Mouse (Mus musculus) forebrain, postnatal 0 days (tissue): ENCODE measurements around the gene Krtcap2. TPM values are rescaled to one million over a fixed set of nuclear protein-coding genes. Genes with fewer than 3 reads are reported as not detected.

Source experiments
- ATAC-seq: fragments of 200-750 bp; cut with Nextera tagmentation; 2 replicates; pipeline ENCODE4 v1.8.0; 2017; ENCODE audit warnings: mild to moderate bottlenecking, moderate library complexity
- DNase-seq: peaks from one replicate; pipeline ENCODE4 v3.0.0-alpha.2; 2015
- H3K27ac ChIP-seq: fragments of 300-500 bp; sonication (generic); 2 replicates; pipeline ENCODE4 v1.5.1; 2014; ENCODE audit warnings: low read depth, mild to moderate bottlenecking, antibody characterized with exemption, low read length, moderate library complexity, mixed read lengths
- H3K27me3 ChIP-seq: fragments of 300-500 bp; sonication (generic); 2 replicates; pipeline ENCODE4 v1.6.1; 2014; ENCODE audit warnings: mild to moderate bottlenecking, low read length, mixed read lengths; ENCODE audit not compliant: insufficient read depth
- H3K36me3 ChIP-seq: fragments of 300-500 bp; sonication (generic); 2 replicates; pipeline ENCODE4 v1.6.1; 2014; ENCODE audit warnings: mild to moderate bottlenecking, moderate library complexity; ENCODE audit not compliant: insufficient read depth
- H3K4me1 ChIP-seq: fragments of 300-500 bp; sonication (generic); 2 replicates; pipeline ENCODE4 v1.6.1; 2014; ENCODE audit warnings: antibody characterized with exemption; ENCODE audit not compliant: insufficient read depth
- H3K4me2 ChIP-seq: fragments of 300-500 bp; sonication (generic); 2 replicates; pipeline ENCODE4 v1.6.1; 2014; ENCODE audit warnings: low read depth, mild to moderate bottlenecking, moderate library complexity
- H3K4me3 ChIP-seq: fragments of 300-500 bp; sonication (generic); 2 replicates; pipeline ENCODE4 v1.5.1; 2014; ENCODE audit warnings: low read depth, low read length, mixed read lengths
- H3K9ac ChIP-seq: fragments of 300-500 bp; sonication (generic); 2 replicates; pipeline ENCODE4 v1.6.1; 2014; ENCODE audit warnings: mild to moderate bottlenecking
- H3K9me3 ChIP-seq: fragments of 300-500 bp; sonication (generic); 2 replicates; pipeline ENCODE4 v1.6.1; 2016; ENCODE audit warnings: low read length
- CTCF ChIP-seq: sonication (generic); IDR thresholded peaks from 2 replicates; pipeline ENCODE4 v1.5.1; 2016; ENCODE audit warnings: antibody characterized with exemption, control low read depth, low read depth
- WGBS: fragments of 180-500 bp; shearing (Covaris S2); extraction: QIAGEN DNeasy Blood & Tissue Kit; methylation state at CpG from one replicate; pipeline ENCODE4 v1.1.7; 2014; 5-methylcytosine and 5-hydroxymethylcytosine counted together
- polyA plus RNA-seq: library from polyadenylated mRNA; unstranded; fragments of >200 nt; fragmentation: Nextera tagmentation; extraction: Ambion mirVana; gene quantifications from 2 replicates; pipeline ENCODE4 v1.2.1, GENCODE M21; 2015
- total RNA-seq: library from RNA; depleted of rRNA; stranded (reverse); fragments of >200 nt; gene quantifications from 2 replicates; pipeline ENCODE4 v1.2.3, GENCODE M21; 2014

Gene Krtcap2
- total and polyA plus RNA-seq, 2 experiments from 2014 or later, result 67.0 to 221 TPM

- no peaks in the 10 kb centered on the region for H3K9me3 ChIP-seq
- DNase-seq (no peak), ATAC-seq (no peak)
- H3K9ac ChIP-seq, result peak within 1 kb of the TSS; percentile 33; the same call in 1 of the 2 replicates
- H3K27me3 ChIP-seq, result no peaks in the 10 kb centered on the region
- WGBS, result 29% methylated on average over 10 of the region's 10 CpGs
- TF ChIP-seq CTCF, result no peak
- peak within 1 kb of the TSS; percentile 45 for H3K4me3 ChIP-seq
- peak within 1 kb of the TSS; percentile 80 for H3K27ac ChIP-seq
- H3K4me2 ChIP-seq, result peak within 1 kb of the TSS; percentile 91
- peaks cover 10% of the 10 kb centered on the region for H3K36me3 ChIP-seq
- H3K4me1 ChIP-seq, result peaks cover 28% of the 10 kb centered on the region
Measured at GRCm38 (mm10) chr3:89228836-89229235, 16.9 kb upstream of the Krtcap2 start, which contains the start of gene Muc1. TSS of gene Muc1 (plus strand) at chr3:89229057.

- 55% methylated on average over 4 of the region's 4 CpGs for WGBS
- no peak for ATAC-seq
- DNase-seq, result no peak
- Histone ChIP-seq H3K27ac (no peak overlapping the region), H3K27me3 (no peaks in the 10 kb centered on the region), H3K4me3 (no peak overlapping the region), H3K9me3 (no peaks in the 10 kb centered on the region), H3K9ac (no peak overlapping the region), H3K36me3 (peaks cover 14% of the 10 kb centered on the region), H3K4me1 (peaks cover 28% of the 10 kb centered on the region), H3K4me2 (0 out of 2 replicates have a peak overlapping the region, but pooled peaks have one; percentile 91)
- TF ChIP-seq CTCF, result no peak
Measured at GRCm38 (mm10) chr3:89229276-89229675, 16.5 kb upstream of the Krtcap2 start.

- no peak overlapping the region for H3K4me2 ChIP-seq
- no peak for TF ChIP-seq CTCF
- DNase-seq, result no peak
- H3K4me1 ChIP-seq, result peaks cover 23% of the 10 kb centered on the region
- peaks cover 27% of the 10 kb centered on the region for H3K36me3 ChIP-seq
- WGBS, result 91% methylated on average over 2 of the region's 2 CpGs
- H3K9ac ChIP-seq, result no peak overlapping the region
- H3K9me3 ChIP-seq, result no peaks in the 10 kb centered on the region
- no peak overlapping the region for H3K27ac ChIP-seq
- no peak for ATAC-seq
- no peak overlapping the region for H3K4me3 ChIP-seq
- H3K27me3 ChIP-seq, result no peaks in the 10 kb centered on the region
Measured at GRCm38 (mm10) chr3:89230561-89230960, 15.2 kb upstream of the Krtcap2 start.

GRCm38 (mm10) chr3:89231345-89231744, 14.4 kb upstream of the Krtcap2 start:
- no peak for TF ChIP-seq CTCF
- ATAC-seq (no peak), DNase-seq (no peak)
- peaks cover 35% of the 10 kb centered on the region for H3K36me3 ChIP-seq
- peaks cover 16% of the 10 kb centered on the region for H3K4me1 ChIP-seq
- H3K9me3 ChIP-seq, result no peaks in the 10 kb centered on the region
- H3K27ac ChIP-seq, result no peak overlapping the region
- H3K4me3 ChIP-seq, result no peak overlapping the region
- H3K4me2 ChIP-seq, result no peak overlapping the region
- no peaks in the 10 kb centered on the region for H3K27me3 ChIP-seq
- 81% methylated on average over 7 of the region's 7 CpGs for WGBS
- H3K9ac ChIP-seq, result no peak overlapping the region

GRCm38 (mm10) chr3:89231772-89232275, 13.9 kb upstream of the Krtcap2 start:
- no peak overlapping the region for H3K9ac ChIP-seq

GRCm38 (mm10) chr3:89232614-89233013, 13.2 kb upstream of the Krtcap2 start:
- Histone ChIP-seq H3K9ac (no peak overlapping the region), H3K27me3 (no peaks in the 10 kb centered on the region), H3K36me3 (peaks cover 48% of the 10 kb centered on the region), H3K27ac (no peak overlapping the region), H3K4me2 (no peak overlapping the region), H3K9me3 (no peaks in the 10 kb centered on the region), H3K4me1 (peaks cover 6% of the 10 kb centered on the region), H3K4me3 (no peak overlapping the region)
- DNase-seq (no peak), ATAC-seq (no peak)
- 79% methylated on average over 6 of the region's 6 CpGs for WGBS
- no peak for TF ChIP-seq CTCF

More at GRCm38 (mm10) chr3:89231772-89232275, 13.9 kb upstream of the Krtcap2 start:
- H3K4me1 ChIP-seq, result peaks cover 11% of the 10 kb centered on the region
- WGBS, result 73% methylated on average over 16 of the region's 16 CpGs
- ATAC-seq (no peak), DNase-seq (no peak)
- no peak overlapping the region for H3K4me3 ChIP-seq
- no peak overlapping the region for H3K4me2 ChIP-seq
- peaks cover 40% of the 10 kb centered on the region for H3K36me3 ChIP-seq
- no peaks in the 10 kb centered on the region for H3K27me3 ChIP-seq
- H3K9me3 ChIP-seq, result no peaks in the 10 kb centered on the region
- TF ChIP-seq CTCF, result no peak
- no peak overlapping the region for H3K27ac ChIP-seq

GRCm38 (mm10) chr3:89233562-89234110, 12.1 kb upstream of the Krtcap2 start:
- ATAC-seq, result no peak
- no peak overlapping the region for H3K9ac ChIP-seq
- DNase-seq, result no peak
- H3K27ac ChIP-seq, result no peak overlapping the region
- H3K4me3 ChIP-seq, result no peak overlapping the region
- no peaks in the 10 kb centered on the region for H3K4me1 ChIP-seq
- peaks cover 58% of the 10 kb centered on the region for H3K36me3 ChIP-seq
- WGBS, result 71% methylated on average over 14 of the region's 14 CpGs
- no peaks in the 10 kb centered on the region for H3K27me3 ChIP-seq
- H3K9me3 ChIP-seq, result no peaks in the 10 kb centered on the region
- no peak for TF ChIP-seq CTCF
- no peak overlapping the region for H3K4me2 ChIP-seq
